Mouse (Mus musculus) adrenal gland, postnatal 4 days (tissue): Measurements from ENCODE around the gene Fars2. TPM values are rescaled to one million over a fixed set of nuclear protein-coding genes. Genes with fewer than 3 reads are reported as not detected.
"Not testable (repeated sequence)": the region's sequence is repeated elsewhere in the genome, so short reads cannot be mapped to it uniquely, and the experiment has no call there.

Experiments
- DNase-seq, 2 experiments: peaks; one replicate each; pipeline ENCODE4 v3.0.0; 2021 to 2022; ENCODE audit warnings: low spot score in 2 of 2, mixed read lengths in 2 of 2
- total RNA-seq, 2 experiments: library from RNA; stranded (reverse); gene quantifications; 2 replicates each; pipeline ENCODE4 v1.2.3; 2021

The Fars2 gene
- total RNA-seq, 2 experiments from 2014 or later = 81.7 to 82.0 TPM

DNA sequence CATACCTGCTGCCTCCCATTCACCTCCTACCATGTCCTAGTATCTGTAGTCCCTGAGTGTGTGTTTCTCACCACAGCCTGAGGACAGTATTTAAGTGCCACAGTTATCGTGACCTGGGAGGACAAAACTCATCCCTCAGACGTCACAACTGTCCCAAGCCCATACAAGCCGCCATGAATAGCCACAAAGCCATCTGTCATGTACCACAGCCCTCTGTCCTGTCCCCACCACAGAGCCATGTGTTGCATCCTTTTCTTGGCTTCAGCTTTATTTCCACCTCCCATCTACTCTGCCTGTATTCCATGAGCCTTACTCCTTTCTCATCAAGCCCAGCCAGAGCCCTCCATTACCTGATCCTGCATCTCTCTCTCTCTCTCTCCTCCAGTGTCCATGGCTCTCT lies 244.2 kb downstream of the Fars2 start:
- DNase-seq = no peak

GRCm38 (mm10) chr13:36365719-36366118 lies 248.5 kb downstream of the Fars2 start:
- not testable (repeated sequence) for DNase-seq

DNA sequence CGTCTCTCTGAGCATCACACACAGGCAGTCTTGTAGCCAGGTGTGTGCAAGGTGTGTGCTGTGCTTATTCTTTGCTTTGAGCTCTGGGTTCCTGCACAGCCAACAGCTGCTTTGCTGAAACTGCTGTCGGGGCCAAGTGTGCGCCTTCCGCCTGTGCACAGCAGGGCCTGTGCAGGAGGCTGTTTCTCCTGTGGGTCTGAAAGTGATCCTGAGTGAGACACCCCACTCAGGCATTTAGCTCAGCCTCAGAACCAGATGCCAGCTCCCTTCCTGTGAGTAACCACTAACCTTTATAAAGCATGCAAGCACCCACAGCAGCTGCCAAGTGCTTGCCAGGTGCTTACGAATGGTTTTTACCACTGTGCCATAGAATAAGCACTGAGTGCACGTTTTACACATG lies 249.1 kb downstream of the Fars2 start:
- no peak for DNase-seq

DNA sequence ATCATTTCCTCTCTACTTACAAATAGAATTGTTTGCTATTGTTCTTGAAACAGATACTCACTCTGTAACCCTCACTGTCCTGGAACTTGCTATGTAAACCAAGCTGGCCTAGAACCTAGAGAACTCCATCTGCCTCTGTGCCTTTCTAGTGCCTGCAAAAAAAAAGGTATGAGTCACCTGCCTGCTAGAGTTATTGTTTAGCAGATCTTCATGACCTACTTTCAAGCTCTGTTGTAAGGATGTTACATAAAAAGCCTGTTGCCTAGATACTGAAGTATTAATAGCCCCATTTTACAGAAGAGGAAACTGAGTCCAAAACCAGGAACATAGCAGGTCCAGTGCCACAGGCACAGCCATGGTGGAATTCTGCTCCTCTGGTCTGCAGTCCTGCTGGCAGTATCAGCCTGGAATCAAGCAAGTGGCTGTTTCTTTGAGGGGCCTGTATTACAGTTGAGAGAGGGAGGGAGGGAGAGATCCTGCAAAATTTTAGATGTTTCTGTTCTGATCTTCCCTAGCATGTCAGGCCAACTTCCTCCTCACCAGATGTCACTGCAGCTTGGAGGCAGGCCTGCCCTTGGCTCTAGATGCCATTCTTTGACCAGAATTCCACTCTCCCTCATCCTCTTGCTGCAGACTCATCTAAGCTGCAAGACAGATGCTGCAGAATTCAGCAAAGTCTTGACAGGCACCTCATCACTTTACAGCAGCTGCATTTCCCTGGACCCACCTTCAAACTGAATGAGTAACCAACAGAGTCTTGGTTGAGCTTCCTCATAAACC lies 250.7 kb downstream of the Fars2 start:
- no peak for DNase-seq

DNA sequence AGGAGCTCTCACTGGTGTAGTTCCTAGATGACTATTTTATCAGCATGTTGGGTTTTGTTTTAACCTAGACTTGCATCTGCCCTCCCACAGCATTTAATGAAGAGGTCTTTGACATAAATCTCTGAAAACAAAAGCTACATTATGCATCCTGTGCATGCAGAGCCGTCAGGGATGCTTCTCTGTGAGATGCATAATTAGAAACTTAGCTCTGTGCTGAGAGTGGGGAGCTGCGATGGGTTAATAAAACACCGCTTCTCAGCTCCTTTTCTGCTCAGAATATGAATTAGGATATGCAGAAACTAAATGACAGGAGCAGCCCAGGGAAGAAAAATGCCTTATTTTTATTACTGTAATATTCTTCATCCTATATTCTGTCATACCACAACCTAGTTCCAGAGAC lies 251.6 kb downstream of the Fars2 start:
- DNase-seq = no peak

GRCm38 (mm10) chr13:36369400-36369799 lies 252.2 kb downstream of the Fars2 start:
- no peak for DNase-seq

DNA sequence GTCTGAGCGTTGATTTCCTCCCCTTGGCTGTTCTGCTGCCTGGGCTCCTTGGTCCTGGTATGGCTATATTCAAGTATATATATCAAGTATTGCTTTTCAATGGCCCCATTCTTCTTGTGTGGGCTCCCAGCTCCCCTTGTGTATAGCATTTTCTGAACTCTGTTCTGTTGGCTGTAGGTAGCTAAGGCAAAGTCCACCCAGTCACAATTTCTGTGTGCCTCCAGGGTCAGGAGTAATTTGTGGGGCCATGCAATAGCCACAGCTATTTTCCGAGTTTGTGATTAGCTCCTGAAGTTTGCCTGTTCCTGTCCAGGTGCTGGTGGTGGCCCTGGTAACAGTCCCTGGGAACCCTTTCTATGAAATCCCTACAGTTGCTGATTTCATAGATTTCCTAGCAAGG lies 266.0 kb downstream of the Fars2 start:
- no peak for DNase-seq

DNA sequence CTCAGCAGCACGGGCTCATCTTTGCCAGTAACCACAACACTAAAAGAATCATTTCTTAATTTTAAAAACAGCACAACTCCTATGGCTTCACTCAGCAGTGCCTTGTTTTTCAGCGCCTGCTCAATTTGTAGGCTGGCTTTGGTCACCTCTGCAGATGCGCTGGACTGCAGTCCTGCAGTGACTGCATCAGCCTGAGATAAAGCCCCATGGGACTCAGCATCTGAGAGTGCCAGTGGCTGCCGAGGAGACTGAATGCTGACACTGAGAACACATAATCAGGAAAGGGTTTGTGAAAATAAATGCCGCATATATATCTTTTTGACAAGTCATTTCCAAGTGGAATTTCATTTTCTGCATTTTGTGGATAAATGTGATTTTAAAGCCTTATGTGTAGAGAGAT lies 268.9 kb downstream of the Fars2 start:
- DNase-seq = no peak

- no peak for DNase-seq
Measured at GRCm38 (mm10) chr13:36391936-36392335, 274.7 kb downstream of the Fars2 start.

DNA sequence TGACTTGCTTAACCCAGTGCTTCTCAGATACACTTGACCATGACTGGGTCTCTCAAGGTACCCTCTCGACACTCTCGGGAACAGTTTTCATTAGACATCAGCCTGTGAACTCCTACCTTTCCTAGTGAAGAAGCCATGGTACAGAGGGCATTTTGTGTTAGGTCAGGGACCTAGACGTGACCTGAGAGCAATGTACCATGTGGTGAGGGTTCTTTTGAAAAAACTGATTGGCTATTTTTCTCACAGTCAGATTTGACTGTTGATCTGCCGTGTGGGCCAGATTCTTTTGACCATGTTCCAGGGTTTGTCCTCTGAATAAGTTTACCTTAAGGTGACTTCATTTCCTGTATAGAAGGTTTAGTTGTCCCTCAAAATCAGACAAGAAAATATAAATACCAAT lies 275.5 kb downstream of the Fars2 start:
- no peak for DNase-seq

DNA sequence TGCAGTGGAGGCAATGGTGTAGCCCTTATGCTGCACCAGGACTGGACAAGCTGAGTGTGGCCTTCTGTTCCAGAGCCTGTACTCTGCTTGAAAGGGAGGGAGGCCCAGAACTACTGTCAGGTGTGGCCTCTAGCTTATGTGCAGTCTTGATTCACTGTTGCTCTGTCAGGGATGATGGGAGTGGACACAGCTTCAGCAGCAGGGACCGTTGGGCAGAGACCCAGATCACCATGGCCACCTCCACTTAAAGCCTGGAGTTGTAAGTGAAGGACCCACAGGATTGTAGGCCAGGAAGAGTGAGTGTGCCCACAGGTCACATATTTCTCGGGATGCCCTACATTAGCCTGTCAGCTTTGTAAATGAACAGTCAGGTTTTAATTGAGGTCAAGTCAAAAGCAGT lies 283.8 kb downstream of the Fars2 start:
- DNase-seq = no peak

DNA sequence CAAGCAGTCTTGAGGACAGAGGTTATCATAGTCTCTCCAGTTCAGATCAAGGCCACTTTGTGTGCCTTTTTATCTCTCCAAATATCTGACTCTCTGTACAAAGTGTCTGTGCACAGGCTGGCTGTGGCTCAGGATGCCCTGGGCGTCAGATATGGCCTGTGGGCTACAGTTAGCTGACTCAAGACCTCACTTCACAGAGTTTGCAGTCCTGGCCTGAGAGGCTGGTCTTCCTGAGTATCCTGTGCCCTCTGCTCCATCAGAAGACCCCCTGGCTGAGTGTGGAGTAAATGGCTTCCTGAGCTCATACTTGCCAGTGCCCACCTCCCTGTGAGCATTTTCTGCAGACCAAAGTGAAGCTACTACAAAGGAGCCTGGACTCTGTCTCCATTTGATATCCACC lies 296.1 kb downstream of the Fars2 start:
- no peak for DNase-seq

DNA sequence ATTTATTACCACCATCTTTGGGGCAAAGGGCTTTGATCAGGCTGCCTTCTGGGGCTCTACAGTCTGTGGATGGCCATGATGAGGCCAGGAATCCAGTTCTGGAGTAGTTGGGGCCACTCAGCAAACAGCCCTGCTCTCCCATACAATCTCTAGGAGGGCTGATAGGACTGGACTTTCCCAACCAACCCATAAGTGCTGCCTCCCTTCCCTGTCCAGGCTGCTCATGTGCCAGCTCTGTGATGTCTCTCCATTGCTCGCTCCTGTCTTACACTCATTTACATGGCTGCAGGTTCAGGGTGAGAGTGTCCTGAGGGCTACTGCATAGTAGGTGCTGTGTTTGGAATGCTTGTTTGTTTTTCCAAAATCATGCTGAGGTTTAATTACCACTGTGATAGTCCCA lies 298.0 kb downstream of the Fars2 start:
- no peak for DNase-seq

DNA sequence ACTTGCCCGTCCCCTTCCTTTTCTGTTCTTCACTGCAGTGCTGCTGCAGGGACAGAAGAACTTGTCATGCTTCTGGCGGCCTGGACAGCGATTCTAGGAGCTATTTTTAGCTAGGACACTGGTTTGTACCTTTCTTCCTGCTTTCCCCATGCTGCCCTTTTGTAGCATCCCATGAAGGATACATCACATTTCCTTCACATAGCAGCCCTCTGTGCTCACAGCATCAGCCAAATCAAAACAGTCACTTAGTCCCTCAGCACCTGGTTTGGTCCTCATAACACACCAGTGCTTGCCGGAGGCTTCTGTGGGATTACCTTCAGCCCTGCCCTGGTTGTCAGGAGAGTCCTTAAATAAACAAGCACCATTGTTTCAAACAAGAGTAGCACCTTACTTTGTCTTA lies 299.3 kb downstream of the Fars2 start:
- DNase-seq = no peak

DNA sequence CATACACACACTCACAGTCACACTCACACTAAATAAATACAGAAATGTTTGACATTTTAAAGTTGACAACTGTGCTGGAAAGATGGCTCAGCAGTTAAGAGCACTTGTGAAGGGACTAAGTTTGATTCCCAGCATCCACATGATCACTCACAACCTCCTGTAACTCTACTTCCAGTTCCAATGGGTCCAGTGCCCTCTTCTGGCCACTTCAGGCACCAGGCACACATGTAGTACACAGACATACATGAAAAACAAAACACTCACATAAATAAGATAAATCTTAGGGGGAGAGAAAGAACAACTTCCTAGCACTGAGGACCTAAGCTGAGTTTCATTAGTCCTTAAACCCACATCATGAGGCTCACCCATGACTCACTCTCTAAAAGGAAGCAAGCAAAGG lies 302.1 kb downstream of the Fars2 start:
- no peak for DNase-seq

DNA sequence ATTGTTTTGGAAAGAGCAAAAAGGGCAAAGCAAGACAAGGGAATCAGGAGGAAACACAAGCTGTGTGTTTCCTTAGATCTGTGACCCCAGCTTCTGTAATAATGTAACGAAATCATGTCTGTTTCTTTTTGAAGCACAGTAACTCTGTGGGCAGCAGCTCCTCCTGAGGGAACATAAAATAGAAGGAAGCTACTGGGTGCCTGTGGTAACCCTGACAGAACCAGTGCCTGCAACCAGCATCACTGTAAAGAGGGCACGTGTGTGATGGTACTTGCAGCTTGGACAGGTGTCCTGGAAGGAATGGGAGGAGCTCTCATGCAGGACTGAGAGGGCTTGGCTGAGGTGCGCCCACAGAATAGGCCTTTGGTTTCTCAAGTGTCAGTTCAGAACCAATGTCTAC lies 305.2 kb downstream of the Fars2 start:
- DNase-seq = no peak

DNA sequence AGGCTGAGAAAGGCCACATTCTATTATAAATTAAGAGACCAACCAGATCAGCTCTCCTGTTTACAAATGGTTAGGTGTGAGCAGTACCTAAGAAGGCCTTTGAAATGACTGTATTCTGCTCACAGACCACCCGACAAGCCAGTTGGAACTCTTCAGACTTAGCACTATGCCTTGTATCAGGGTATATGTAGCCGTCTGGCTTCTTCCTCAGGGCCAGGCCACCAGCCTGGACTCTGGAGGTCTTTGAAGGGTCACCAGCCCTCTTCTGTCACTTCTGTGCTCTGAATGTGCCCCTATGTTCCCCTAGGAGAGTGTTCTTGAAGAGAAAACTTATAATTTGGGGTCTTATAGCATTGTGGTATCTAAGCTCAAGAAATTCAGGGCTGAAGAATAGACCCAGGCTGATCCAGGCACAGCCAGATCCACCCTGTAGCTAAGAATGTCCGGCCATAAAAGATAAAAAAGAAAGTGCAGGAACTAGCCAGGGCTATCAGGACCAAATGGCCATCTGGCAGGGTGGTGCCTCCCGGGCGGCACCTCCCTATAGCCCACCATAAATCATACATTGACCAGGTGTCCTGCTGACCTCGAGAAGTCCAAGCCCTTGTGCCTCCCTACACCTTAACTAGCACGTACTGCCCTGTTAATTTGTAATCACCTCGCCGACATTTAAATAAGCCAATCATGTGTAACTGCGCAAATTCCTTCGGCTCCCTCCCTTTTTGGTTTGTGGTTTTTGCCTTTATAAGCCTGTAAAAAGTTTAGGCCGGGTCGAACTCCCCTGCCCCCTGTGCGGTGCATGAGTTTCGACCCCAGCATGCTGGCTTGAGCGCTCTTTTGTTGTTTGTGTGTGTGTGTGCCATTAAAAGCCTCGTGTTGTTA lies 308.9 kb downstream of the Fars2 start:
- DNase-seq = not testable (repeated sequence)

- no peak for DNase-seq
Measured at GRCm38 (mm10) chr13:36429500-36430189, 312.4 kb downstream of the Fars2 start.

GRCm38 (mm10) chr13:36430420-36431114 lies 313.4 kb downstream of the Fars2 start:
- no peak for DNase-seq

GRCm38 (mm10) chr13:36431974-36432518 lies 314.8 kb downstream of the Fars2 start:
- DNase-seq = no peak
